Mouse (Mus musculus): ENCODE measurements around the gene Zbtb8b.

Gene Zbtb8b

DNA sequence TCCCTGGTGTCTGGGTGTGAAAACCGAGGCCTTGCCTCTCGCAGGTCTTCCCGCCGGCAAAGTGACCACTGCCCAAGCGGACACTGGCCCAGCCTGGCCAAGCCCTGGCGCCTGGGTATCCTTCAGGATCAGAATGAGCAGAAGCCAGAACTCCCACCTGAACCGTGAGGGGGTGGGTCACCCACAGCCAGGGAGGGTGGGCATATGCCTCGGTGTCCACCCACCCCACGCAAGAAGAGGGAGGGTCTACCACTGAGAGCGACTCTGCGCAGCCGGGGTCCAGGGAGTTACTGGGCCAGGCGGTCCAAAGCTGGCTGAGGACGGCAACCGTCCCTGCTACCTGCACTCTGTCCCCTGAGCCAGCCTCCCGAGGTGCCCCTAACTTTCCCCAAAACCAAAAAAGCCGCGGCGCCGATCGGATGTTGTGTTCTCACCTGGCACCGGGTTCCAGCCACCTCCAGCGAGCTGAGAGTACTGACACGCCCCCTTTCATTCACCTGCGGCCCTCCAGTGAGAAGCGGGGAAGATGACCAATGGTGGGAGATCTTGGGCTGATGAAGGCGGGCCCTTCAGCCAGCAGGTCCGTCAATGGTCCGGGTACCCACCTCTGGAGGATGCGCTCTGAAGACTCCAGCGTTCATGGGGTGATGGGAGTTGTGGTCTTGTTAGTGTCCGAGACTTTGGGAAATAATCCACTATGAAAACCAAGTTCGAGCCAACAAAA is at the start of gene Zbtb8b:
Zbtb8b (minus strand) TSS at position 514 of the 724 bp plus-strand sequence.
- in situ Hi-C loops (cut with MboI; ENCODE audit: low sequenced_read_pairs): no loop called here

DNA sequence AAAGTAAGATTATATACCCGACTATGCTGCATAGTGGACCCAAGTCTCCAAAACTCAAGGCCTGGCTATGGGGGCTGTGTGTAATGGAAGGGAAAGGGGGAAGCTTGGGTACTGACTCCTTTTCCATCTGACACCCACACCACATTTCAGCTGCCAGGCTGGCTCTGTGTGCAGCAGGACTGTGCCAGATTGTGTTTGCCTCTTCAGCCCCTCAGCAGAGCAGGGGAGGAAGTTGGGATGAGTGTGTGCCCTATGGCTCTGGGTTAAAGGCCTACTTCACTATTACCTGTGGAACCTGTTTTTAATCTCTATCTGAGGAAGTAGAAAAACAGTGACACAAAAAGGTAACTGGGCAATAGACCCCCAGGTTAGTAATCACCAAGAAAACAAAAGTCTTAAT is 40.4 kb upstream of the Zbtb8b start:
- in situ Hi-C loops (cut with MboI; ENCODE audit: low sequenced_read_pairs): no loop called here

DNA sequence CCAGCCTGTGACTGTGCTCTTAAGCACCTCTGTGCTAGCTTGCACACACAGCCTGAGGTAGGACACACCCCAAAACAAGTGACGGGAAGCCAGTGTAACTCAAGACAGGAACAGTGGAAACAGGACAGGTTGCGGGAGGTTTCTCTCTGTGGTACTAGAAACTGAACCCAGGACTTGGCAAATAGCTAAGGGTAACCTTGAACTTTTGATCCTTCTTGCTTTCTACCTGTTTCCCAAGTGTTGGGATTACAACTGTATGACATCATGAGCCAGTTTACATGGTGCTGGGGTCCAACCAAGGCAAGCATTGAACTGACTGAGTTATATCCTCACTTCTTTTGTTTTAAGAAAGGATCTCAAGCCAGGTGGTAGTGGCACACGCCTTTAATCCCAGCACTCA is 39.2 kb upstream of the Zbtb8b start:
- in situ Hi-C loops (cut with MboI; ENCODE audit: low sequenced_read_pairs): no loop called here

DNA sequence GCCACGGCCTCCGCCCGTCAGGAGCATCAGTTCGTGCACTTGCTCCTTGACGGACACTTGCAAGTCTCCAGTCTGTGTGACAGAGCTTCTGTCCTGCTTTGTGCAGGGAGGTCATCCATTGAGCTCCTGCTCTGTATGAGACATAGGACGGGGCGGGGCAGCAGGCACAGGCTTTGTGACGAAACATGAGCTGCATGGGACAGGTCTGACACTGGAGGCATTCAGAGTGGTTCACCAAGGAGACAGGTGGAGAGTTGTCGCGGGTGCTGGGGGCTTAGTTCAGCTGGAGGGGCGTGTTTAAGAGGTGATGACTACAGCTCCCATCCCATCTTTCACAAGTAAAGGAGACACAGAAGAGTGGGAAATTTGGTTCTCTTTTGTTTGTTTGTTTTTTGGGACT is 35.4 kb upstream of the Zbtb8b start:
- in situ Hi-C loops (cut with MboI; ENCODE audit: low sequenced_read_pairs): no loop called here

DNA sequence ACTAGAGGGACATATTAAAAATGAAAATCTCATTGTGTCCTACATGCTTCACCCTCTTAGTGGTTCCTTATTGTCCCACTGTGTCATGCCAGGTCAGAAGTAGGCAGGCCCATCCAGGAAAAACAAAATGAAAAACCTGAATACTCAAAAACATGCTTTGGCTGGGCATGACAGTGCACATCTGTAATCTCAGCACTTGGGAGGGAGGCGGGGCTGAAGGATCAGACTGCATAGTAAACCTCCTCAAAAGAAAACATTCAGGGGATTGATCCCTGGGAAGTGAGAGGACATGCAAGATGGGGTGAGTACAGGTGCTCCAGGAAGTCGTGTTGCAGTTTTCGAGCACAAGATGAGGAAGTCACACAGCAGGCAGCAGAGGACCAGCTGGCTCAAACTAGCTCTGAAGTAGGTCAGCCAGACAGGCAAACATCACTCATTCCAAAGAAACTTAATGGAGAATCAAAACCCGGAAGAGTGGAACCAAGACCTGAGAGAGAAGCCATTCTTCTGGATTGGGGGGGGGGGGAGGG is 23.7 kb upstream of the Zbtb8b start:
- in situ Hi-C loops (cut with MboI; ENCODE audit: low sequenced_read_pairs): no loop called here

DNA sequence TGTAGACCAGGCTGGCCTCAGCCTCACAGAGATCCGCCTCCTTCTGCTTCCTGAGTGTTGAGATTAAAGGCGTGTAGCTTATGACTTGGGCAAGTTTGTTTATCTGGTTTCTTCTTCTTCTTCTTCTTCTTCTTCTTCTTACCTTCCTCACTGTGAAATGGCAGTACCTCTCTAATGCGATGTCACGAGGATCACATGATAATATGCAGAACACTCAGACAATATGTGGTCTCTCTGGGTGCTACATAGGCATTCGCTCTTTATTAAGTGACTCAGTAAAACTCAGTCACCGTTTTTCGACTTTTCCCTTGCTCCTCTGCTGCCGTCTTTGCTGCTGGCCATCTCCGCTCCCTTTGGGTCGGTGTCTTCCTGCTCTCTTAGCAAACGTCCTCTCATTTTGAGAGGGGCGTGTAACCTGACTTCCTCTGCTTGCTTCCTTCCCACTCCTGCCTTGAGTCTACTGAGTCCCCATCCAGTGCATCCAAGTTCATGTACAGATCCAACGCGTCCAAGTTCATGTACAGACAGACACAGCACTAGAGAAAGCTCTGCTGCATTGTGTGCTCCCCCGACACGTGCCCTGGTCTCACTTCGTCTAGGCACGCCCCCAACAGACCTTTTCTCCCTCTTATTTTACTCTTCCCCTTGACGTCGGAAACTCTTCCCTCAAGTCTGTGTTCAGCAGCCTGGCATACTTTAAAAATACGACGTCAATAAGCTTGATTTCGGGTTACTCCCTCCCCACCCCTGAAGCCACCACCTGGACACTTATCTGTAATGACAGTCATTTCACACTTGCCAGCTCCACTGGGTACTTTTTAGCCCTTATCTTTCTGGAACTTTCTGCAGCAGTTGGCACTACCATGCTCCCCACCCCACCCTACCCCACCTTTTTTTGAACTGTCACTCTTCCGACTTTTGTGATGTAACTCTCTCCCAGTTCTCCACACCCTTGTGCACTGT is 22.7 kb upstream of the Zbtb8b start:
- in situ Hi-C loops (cut with MboI; ENCODE audit: low sequenced_read_pairs): no loop called here

DNA sequence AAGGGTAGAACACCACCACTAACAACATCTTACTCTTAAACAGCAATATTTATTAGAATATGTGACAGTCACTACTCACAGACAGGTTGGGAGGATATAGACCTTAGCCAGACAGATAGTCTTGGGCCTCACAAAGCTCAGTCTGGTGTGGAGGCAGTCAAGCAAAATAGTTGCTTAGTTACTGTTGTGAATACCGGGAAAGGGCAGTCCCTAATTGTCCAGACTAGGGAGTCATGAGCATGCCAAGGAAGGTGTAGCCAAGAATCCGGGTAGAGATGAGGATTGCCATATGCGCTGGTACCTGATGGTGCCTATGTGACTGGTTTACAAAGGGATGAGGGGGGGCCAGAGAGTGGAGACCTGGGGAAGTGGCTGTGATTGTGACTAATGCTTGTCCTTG is 21.5 kb upstream of the Zbtb8b start:
- in situ Hi-C loops (cut with MboI; ENCODE audit: low sequenced_read_pairs): no loop called here

DNA sequence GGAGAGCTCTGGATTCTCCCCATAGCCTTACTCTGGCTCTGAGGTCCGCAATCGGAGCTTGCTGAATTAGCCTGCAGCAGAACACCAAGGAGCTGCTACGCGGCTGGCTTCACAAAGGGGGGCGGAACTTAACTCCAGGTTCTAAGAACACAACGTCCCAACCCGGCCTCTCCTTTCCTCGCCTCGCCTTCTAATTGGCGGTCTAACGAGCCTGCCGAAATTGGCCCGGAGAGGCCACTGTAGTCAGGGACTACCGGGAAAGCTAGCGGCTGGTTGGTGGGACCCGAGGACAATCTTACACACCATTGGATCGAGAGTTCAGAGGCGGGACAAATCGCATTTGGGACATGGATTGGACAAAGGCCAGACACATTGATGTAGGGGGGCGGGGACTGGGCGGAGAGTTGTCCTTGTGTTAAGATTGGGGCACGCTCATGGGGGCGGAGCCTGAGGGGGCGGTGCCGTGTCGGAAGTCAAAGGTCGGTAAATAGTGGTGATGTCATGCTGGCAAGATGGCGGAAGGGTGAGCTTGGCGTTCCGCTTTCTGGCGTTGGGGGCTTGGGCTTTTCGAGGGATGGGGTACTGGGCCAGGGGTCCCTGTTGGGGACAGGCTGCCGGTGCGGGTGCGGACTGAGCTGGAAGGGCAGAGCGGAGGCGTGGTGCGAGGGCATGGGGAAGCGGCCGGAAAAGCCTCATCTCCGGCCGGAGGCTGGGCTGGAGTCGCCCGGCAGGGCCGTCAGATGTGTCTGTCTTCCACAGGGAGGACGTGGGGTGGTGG is 20.7 kb upstream of the Zbtb8b start, which contains the start of gene Bsdc1:
Bsdc1 (plus strand) TSS at position 399 of the 778 bp plus-strand sequence.
- in situ Hi-C loops (cut with MboI; ENCODE audit: low sequenced_read_pairs): no loop called here

DNA sequence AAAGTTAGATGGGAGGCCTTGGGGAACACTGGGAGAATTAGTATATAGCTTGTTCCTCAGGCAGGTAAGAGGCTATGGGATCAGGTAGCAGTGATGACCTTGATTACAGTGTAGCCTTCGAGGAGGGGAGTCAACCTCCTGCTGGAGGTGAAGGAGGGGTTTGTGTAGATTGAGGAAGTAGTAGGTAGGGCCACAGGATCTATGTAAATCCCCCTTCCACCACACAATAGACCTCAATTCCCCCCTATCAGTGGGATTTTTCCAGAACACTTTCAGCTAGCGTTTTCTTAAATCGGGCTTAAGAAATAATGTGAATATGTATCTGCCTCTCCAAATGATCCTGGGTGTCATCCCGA is 20.2 kb upstream of the Zbtb8b start:
- in situ Hi-C loops (cut with MboI; ENCODE audit: low sequenced_read_pairs): no loop called here

DNA sequence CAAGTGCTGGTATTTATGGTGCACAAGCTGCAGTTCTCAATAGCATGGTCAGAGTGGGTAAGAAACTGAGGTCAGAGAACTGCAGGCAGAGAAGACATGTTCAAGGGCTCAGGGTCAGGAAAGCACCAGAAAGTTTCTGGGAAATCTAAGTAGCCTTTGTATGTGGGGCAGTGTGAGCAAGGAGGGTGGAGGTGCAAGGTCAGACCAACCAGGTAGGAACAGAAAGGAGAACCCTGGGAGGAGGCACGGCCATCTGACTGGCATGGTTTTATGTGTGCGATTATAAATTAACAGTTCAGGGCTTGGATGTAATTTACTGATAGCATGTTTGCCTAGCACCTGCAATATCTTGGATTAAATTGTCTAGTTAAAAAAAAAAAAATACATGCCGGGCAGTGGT is 19.1 kb upstream of the Zbtb8b start:
- in situ Hi-C loops (cut with MboI; ENCODE audit: low sequenced_read_pairs): loop anchor here (10.0 kb wide), 1 partner anchor 105 kb away; no protein-coding TSS in a partner anchor

DNA sequence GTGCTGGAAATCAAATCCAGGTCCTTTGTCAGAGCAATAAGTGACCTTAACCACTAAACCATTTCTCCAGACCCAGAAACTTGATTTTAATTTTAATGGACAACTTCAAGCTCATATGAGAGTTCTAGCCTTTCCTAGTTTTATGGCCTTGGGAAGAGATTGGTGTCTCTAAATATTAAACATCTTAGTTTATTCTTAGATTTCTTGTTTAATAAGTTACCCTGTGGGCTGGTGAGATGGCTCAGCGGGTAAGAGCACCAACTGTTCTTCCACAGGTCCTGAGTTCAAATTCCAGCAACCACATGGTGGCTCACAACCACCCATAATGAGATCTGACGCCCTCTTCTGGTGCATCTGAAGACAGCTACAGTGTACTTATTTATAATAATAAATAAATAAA is 16.7 kb upstream of the Zbtb8b start:
- in situ Hi-C loops (cut with MboI; ENCODE audit: low sequenced_read_pairs): loop anchor here (10.0 kb wide), 1 partner anchor 103 kb away; no protein-coding TSS in a partner anchor

DNA sequence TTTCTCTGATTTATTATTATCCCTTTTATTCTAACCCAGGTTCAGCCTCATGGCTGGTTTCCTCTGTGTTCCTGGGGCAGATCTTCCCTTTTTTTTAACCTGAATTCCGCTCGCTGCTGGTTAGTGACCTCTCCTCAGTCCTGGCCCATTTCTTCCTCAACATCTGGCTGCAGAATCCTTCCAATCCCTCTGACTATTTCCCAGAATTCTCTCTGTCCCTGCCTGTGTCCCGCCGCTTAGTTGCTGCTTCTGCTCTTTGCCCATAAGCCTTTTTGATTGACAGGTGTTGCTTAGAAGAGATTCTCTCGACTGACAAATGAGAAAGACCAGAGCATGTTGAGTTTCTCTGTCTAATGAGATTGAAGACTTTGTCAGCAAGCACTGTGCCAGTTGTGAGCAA is 15.5 kb upstream of the Zbtb8b start:
- in situ Hi-C loops (cut with MboI; ENCODE audit: low sequenced_read_pairs): loop anchor here (10.0 kb wide), 1 partner anchor 101 kb away; no protein-coding TSS in a partner anchor

DNA sequence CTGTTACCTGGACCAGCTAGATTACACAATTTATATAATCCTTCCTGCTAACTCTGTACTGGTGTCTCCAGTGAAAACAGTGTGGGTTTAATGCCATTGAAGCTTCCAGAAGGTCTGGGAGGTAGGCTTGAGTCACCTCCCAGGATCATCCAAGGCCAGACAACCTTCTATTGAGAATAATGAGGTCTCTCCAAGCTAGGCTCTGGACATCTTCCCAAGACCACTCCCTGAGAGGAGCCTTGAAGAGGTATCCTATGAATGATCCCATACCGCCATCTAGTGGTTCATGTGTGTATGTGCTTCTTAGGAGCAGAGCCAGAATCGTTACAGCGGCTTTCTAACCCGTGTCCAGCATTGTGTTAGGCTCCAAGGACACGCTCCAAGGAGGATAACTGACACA is 14.6 kb upstream of the Zbtb8b start:
- in situ Hi-C loops (cut with MboI; ENCODE audit: low sequenced_read_pairs): loop anchor here (10.0 kb wide), 1 partner anchor 100 kb away; no protein-coding TSS in a partner anchor

DNA sequence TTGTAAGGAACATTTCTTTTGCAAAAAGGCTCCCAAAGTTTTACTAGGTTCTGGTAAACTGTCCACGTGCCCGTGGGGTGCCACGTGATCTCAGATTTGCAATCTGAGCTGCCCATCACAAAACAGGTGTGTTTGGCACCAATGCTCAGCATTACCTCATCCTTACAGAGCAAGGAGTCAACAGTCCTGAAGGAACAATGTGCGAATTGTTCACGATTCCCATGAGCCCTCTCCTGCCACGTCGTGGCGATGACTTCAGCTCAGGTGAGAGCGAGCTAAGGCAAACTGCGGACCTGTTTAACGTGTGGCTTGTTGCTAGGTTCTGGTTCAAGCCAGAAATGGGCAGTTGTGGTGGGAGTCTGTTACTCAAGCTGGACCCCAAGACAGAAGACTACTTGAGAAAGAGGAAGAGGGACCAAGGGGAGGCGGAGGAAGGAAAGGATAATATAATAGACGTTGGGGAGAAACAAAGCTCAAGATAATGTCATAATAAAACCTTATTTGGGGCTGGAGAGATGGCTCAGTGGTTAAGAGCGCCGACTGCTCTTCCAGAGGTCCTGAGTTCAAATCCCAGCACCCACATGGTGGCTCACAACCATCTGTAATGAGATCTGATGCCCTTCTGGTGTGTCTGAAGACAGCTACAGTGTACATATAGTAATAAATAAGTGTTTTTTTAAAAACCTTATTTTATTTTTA is 11.0 kb upstream of the Zbtb8b start:
- in situ Hi-C loops (cut with MboI; ENCODE audit: low sequenced_read_pairs): loop anchor here (10.0 kb wide), 1 partner anchor 97 kb away; no protein-coding TSS in a partner anchor

DNA sequence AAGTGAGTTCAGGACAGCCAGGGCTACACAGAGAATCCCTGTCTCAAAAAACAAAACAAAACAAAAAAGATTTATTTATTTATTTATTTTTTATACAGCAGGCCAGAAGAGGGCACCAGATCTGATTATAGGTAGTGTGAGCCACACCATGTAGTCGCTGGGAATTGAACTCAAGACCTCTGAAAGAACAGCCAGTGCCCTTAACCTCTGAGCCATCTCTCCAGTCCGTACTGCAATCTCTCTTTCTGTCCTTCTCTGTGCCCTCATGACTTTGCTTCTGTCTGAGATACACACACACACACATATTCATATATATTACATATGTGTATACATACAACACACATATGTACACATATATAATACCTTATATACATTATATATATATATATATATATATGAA is 10.2 kb upstream of the Zbtb8b start:
- in situ Hi-C loops (cut with MboI; ENCODE audit: low sequenced_read_pairs): loop anchor here (10.0 kb wide), 1 partner anchor 96 kb away; no protein-coding TSS in a partner anchor

DNA sequence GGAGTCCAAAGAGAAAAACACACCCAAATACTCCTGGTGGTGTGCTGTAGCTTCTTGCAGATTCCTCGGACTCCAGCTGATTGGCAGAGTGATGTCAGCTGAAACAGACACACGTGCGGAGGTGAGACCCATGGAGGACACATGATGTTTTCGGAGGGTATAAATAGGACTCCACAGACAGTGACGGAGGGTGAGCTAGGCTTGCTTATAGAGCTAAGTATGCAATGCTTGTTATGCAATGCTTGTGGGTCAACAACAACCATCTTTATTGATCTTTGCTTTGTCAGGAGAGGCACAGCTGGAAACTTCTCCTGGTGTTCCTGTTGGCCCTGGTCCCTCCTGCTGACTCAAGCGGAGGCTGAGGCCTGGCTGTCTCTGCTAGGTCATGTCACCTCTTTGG is 8.1 kb upstream of the Zbtb8b start:
- in situ Hi-C loops (cut with MboI; ENCODE audit: low sequenced_read_pairs): no loop called here

DNA sequence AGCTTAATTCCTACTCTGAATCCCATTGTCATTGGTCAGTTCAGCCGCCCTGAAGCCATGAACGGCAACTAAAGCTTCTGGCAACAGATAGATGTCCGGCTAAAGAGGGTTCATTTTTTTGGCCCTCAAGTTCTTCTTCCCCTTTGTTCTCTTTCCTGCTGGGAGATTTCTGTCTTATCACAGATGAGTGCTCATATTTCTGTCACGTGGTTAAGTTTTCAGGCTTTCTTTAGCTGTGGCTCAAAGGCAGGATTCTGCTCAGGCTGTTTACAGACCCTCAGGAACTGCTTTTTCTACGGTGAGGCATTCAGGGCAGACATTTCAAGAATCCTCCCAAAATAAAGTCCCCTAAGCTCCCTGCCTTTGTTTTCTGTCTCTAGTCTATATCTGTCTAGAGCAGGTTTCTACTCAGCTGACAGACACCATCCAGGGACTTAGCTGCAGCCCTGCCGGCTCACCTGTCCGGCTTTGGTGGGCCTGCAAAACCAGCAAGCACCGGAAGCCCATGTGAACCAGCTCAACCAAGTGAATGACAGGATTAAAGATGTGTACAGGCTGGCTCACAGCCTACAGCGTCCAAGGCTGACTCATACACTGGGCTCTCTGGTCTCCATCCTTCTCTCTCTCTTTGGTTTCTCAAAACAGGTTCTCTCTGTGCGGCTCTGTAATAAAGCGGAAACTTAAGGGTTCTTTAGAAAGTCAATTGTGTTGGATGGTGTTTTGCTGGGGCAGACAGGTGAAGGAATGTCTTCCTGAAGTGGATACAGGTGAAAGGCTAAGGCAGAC is 7.3 kb upstream of the Zbtb8b start:
- in situ Hi-C loops (cut with MboI; ENCODE audit: low sequenced_read_pairs): no loop called here

DNA sequence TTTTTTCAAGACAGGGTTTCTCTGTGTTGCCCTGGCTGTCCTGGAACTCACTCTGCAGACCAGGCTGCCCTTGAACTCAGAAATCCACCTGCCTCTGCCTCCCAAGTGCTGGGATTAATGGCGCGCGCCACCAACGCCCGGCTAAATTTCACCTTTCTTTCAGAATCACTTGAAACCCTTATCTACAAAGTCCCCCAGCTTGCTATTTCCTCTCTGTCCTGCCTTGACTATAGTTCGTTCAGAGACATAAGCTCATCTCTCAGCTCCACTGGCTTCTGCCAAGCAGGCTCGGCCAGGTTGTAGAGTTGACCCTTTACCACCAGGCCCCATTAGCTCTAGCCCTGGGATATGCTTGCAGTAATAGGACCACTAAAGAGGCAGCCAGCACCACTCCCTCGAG is 6.7 kb upstream of the Zbtb8b start:
- in situ Hi-C loops (cut with MboI; ENCODE audit: low sequenced_read_pairs): no loop called here

DNA sequence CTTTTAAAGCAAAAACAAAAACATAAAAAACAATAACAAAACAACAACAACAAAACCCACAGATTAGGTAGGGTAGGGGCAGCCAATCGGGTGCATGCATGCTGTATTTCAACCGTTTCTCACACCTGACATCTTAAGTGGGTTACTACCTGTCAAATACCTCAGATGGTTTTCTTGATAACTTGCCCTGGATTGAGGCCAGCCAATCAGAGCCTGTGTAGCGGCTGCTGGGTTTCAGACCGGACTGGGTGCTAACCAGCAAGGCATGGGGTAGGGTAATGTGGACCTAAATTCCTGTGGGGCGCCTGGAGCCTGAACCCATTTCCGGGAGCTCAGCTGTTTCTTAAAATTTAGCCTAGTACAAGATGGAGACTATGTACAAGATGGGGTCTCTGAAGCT is 492 bp upstream of the Zbtb8b start:
- in situ Hi-C loops (cut with MboI; ENCODE audit: low sequenced_read_pairs): no loop called here
